22 mouse cellular contexts compared by ENCODE assay signal in the genomic region with DNA sequence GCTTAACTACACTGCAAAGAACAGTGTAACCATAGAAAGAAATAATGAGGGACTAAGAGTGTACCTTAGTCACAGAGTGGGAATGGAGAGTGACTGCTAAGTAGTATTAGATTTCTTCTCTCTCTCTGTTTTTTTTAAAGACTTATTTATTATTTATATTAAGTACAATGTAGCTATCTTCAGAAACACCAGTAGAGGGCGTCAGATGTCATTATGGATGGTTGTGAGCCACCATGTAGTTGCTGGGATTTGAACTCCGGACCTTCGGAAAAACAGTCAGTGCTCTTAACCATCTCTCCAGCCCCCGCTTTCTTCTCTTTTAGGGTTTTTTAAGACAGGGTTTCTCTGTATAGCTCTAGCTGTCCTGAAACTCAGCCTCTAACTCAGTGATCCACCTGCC. TPM values are rescaled to one million over a fixed set of nuclear protein-coding genes. Genes with fewer than 3 reads are reported as not detected.
DNase-seq lines count a peak whose midpoint lies in the region; ATAC-seq and TF ChIP-seq lines count a peak whose summit lies in the region.
"Had no signal": no experiment of that assay in that cellular context is flagged by ENCODE, and none has a peak within 500 bp of the region (broad histone marks: within the 10 kb centered on the region; RNA-seq: fewer than 3 reads in every experiment).

No protein-coding gene starts in this region.

- intact Hi-C loops in heart, adult 2 months (cut with DNase I) = no loop called here

- no peak overlapping the region for H3K27ac ChIP-seq in heart, adult 2 months
- no peak overlapping the region for H3K27ac ChIP-seq in lung, embryonic 14.5 days (ENCODE audit: low read depth)
- no peak overlapping the region for H3K27ac ChIP-seq in CH12.LX (ENCODE audit: insufficient read depth, low read depth)
- H3K27ac ChIP-seq: heart, embryonic 15.5 days; limb, embryonic 13.5 days; liver, embryonic 15.5 days had no signal

- H3K9me3 ChIP-seq in lung, embryonic 14.5 days (ENCODE audit: low read depth, low read length) = no peaks in the 10 kb centered on the region
- no peaks in the 10 kb centered on the region for H3K9me3 ChIP-seq in CH12.LX (replicated peaks; ENCODE audit: low read length)
- H3K9me3 ChIP-seq: G1E; heart, embryonic 15.5 days; limb, embryonic 13.5 days; liver, embryonic 15.5 days had no signal

- no peak overlapping the region for H3K4me3 ChIP-seq in heart, adult 2 months
- H3K4me3 ChIP-seq in lung, embryonic 14.5 days (ENCODE audit: low read depth, low read length) = no peak overlapping the region
- H3K4me3 ChIP-seq in CH12.LX (replicated peaks in 1 of 3; ENCODE audit: low read depth in 2 of 3, low read length in 2 of 3, poor library complexity in 1 of 3) = no peak overlapping the region
- H3K4me3 ChIP-seq: heart, embryonic 15.5 days; limb, embryonic 13.5 days; liver, embryonic 15.5 days had no signal

- H3K36me3 ChIP-seq in heart, adult 2 months (ENCODE audit: control insufficient read depth, insufficient read depth, low read length) = no peaks in the 10 kb centered on the region
- H3K36me3 ChIP-seq in lung, embryonic 14.5 days (ENCODE audit: insufficient read depth) = peaks cover 99% of the 10 kb centered on the region
- peaks cover 90 to 95% of the 10 kb centered on the region in 2 experiments for H3K36me3 ChIP-seq in CH12.LX (replicated peaks in 1 of 2; ENCODE audit: control insufficient read depth in 1 of 2, insufficient read depth in 1 of 2, low read length in 1 of 2)
- peaks cover 16% of the 10 kb centered on the region for H3K36me3 ChIP-seq in splenic B cell, adult 2 months (ENCODE audit: control insufficient read depth, insufficient read depth, low read length, poor library complexity, severe bottlenecking)

- H3K9ac ChIP-seq in heart, adult 2 months (ENCODE audit: low read depth, low read length) = no peak overlapping the region
- no peak overlapping the region for H3K9ac ChIP-seq in lung, embryonic 14.5 days
- no peak overlapping the region for H3K9ac ChIP-seq in CH12.LX (ENCODE audit: insufficient read depth, low read depth)
- H3K9ac ChIP-seq: heart, embryonic 15.5 days; limb, embryonic 13.5 days; liver, embryonic 15.5 days had no signal

- in situ Hi-C loops in CH12.LX (cut with MboI; ENCODE audit: low pct_ligation_motif_present, low pct_unique_long_range_greater_than_20kb, low sequenced_read_pairs) = no loop called here

- no peak for TF ChIP-seq EP300 in heart, adult 2 months (IDR thresholded peaks at IDR 0.05; ENCODE audit: insufficient read depth, low read depth, low read length)
- TF ChIP-seq EP300 in CH12.LX (IDR thresholded peaks at IDR 0.05; ENCODE audit: low read length) = no peak

- no peak for TF ChIP-seq POLR2A in heart, adult 2 months (IDR thresholded peaks at IDR 0.05; ENCODE audit: insufficient read depth, low read depth, low read length)
- TF ChIP-seq POLR2A in CH12.LX (IDR thresholded peaks at IDR 0.05; ENCODE audit: low read depth, low read length) = no peak

- 85% methylated on average over 4 of the region's 4 CpGs for WGBS in heart, adult 2 months
- WGBS in lung, embryonic 14.5 days = 78% methylated on average over 4 of the region's 4 CpGs

- no peaks in the 10 kb centered on the region for H3K27me3 ChIP-seq in heart, adult 2 months (ENCODE audit: control insufficient read depth, insufficient read depth, low read length)
- no peaks in the 10 kb centered on the region for H3K27me3 ChIP-seq in lung, embryonic 14.5 days (ENCODE audit: insufficient read depth, low read length)
- no peaks in the 10 kb centered on the region for H3K27me3 ChIP-seq in CH12.LX (replicated peaks)
- no peaks in the 10 kb centered on the region for H3K27me3 ChIP-seq in splenic B cell, adult 2 months (ENCODE audit: control insufficient read depth, insufficient read depth, low read length, poor library complexity, severe bottlenecking)
- H3K27me3 ChIP-seq: heart, embryonic 15.5 days; limb, embryonic 13.5 days; liver, embryonic 15.5 days had no signal

- peak; percentile 53 for TF ChIP-seq CTCF in heart, adult 2 months (IDR thresholded peaks at IDR 0.05)
- TF ChIP-seq CTCF in lung, embryonic 14.5 days (IDR thresholded peaks at IDR 0.05; ENCODE audit: low read depth) = peak; percentile 11; the same call in 1 of the 2 replicates
- TF ChIP-seq CTCF in CH12.LX (conservative IDR thresholded peaks at IDR 0.05 in 1 of 2, IDR thresholded peaks at IDR 0.05 in 1 of 2; ENCODE audit: low read depth in 2 of 2, low read length in 2 of 2) = peak; percentile 23 to 35; a peak in 3 of 4 replicates

- dilution Hi-C loops in CH12.LX (cut with MboI; ENCODE audit: extremely low pct_ligation_motif_present, extremely low pct_unique_long_range_greater_than_20kb, low sequenced_read_pairs) = no loop called here

- no peak; the same call in 1 of the 2 replicates for TF ChIP-seq RAD21 in CH12.LX (IDR thresholded peaks at IDR 0.05; ENCODE audit: low read depth, low read length)

- no peak for ATAC-seq in lung, embryonic 14.5 days (ENCODE audit: insufficient read depth)
- ATAC-seq: hindbrain, embryonic 16.5 days had no signal

- no peak overlapping the region for H3K4me2 ChIP-seq in lung, embryonic 14.5 days
- H3K4me2 ChIP-seq in CH12.LX (ENCODE audit: insufficient read depth, low read depth, poor library complexity, severe bottlenecking) = no peak overlapping the region
- H3K4me2 ChIP-seq: heart, embryonic 15.5 days; limb, embryonic 13.5 days; liver, embryonic 15.5 days had no signal

- H3K79me2 ChIP-seq in heart, adult 2 months (replicated peaks; ENCODE audit: control insufficient read depth, insufficient read depth, low read length) = no peaks in the 10 kb centered on the region; the same call in 1 of the 2 replicates
- H3K79me2 ChIP-seq in CH12.LX (replicated peaks; ENCODE audit: control insufficient read depth, extremely low read depth, insufficient read depth, poor library complexity, severe bottlenecking) = peaks cover under 1% of the 10 kb centered on the region; the same call in 1 of the 2 replicates

- DNase-seq in heart, adult 2 months = no peak
- no peak for DNase-seq in heart, adult 8-10 months (ENCODE audit: low spot score)
- no peak for DNase-seq in lung, embryonic 14.5 days
- no peak for DNase-seq in lung, postnatal 25 days (ENCODE audit: low spot score)
- no peak for DNase-seq in CH12.LX (ENCODE audit: extremely low read depth)
- peak; percentile 35 for DNase-seq in splenic B cell, adult 2 months (ENCODE audit: low read depth, low spot score)
- DNase-seq in thymus, postnatal 36 days = no peak
- DNase-seq: cerebellum, adult 18-20 months; cerebellum, postnatal 25 days; heart, adult 18-20 months; heart, postnatal 4 days; kidney, adult 8-10 months; kidney, postnatal 25 days; lung, postnatal 14 days; right cerebral cortex, adult 18-20 months; thymus, postnatal 4 days had no signal

- H3K4me1 ChIP-seq in heart, adult 2 months (ENCODE audit: control insufficient read depth, insufficient read depth, low read length) = no peaks in the 10 kb centered on the region
- no peaks in the 10 kb centered on the region for H3K4me1 ChIP-seq in lung, embryonic 14.5 days (ENCODE audit: insufficient read depth)
- no peaks in the 10 kb centered on the region for H3K4me1 ChIP-seq in CH12.LX (ENCODE audit: control insufficient read depth in 1 of 2, insufficient read depth in 2 of 2)
- H3K4me1 ChIP-seq: heart, embryonic 15.5 days; limb, embryonic 13.5 days had no signal

TF ChIP-seq in CH12.LX, 34 proteins besides CTCF, POLR2A, EP300 and RAD21:
- TF ChIP-seq USF2 (conservative IDR thresholded peaks at IDR 0.05; ENCODE audit: low read depth, low read length) (no peak), SMC3 (IDR thresholded peaks at IDR 0.05; ENCODE audit: low read depth, low read length) (peak; percentile 11; the same call in 1 of the 2 replicates)
TF ChIP-seq in CH12.LX: peak in this region for 1.

RNA-seq across cellular contexts. Expression of gene Supt5, which starts 12.1 kb away (rescaled TPM):
- total RNA-seq in heart, adult 2 months (2021) = 10 to 100 TPM; 52.5 to 59.9 TPM
- polyA plus RNA-seq in heart, adult 2 months (2012; rRNA removed) = 64.3 and 72.4 TPM in 2 replicates
- total RNA-seq in heart, adult 8-10 months (2022) = 10 to 100 TPM; 56.0 to 63.2 (median 57.6) TPM
- polyA plus RNA-seq in lung, embryonic 14.5 days (2014; fragmentation: Nextera tagmentation; extraction: Ambion mirVana) = 73.5 and 77.5 TPM in 2 replicates
- total RNA-seq in CH12.LX (2012; rRNA removed) (67.3 and 76.2 TPM in 2 replicates), CH12.LX (2014; rRNA removed) (33.8 and 35.5 TPM in 2 replicates)
- polyA plus RNA-seq in CH12.LX (2012; ENCODE audit: insufficient read length, low read depth) = 111 and 118 TPM in 2 replicates

RNA-seq across cellular contexts. Expression of gene Timm50, which starts 14.6 kb away (rescaled TPM):
- total RNA-seq in heart, adult 2 months (2021) = 10 to 100 TPM; 60.0 to 63.5 TPM
- 63.0 and 72.8 TPM in 2 replicates for polyA plus RNA-seq in heart, adult 2 months (2012; rRNA removed)
- total RNA-seq in heart, adult 8-10 months (2022) = 10 to 100 TPM; 59.2 to 68.5 (median 64.4) TPM
- 162 and 174 TPM in 2 replicates for polyA plus RNA-seq in lung, embryonic 14.5 days (2014; fragmentation: Nextera tagmentation; extraction: Ambion mirVana)
- 126 and 134 TPM in 2 replicates for total RNA-seq in CH12.LX (2012; rRNA removed)
- 79.4 and 86.3 TPM in 2 replicates for total RNA-seq in CH12.LX (2014; rRNA removed)
- polyA plus RNA-seq in CH12.LX (2012; ENCODE audit: insufficient read length, low read depth) = 108 and 145 TPM in 2 replicates

RNA-seq across cellular contexts. Expression of gene Rps16, which starts 24.0 kb away (rescaled TPM):
- total RNA-seq in heart, adult 2 months (2021) = 100 to 1,000 TPM; 496 to 556 TPM
- 312 and 411 TPM in 2 replicates for polyA plus RNA-seq in heart, adult 2 months (2012; rRNA removed)
- 100 to 1,000 TPM; 472 to 574 (median 541) TPM for total RNA-seq in heart, adult 8-10 months (2022)
- polyA plus RNA-seq in lung, embryonic 14.5 days (2014; fragmentation: Nextera tagmentation; extraction: Ambion mirVana) = 1,310 and 1,324 TPM in 2 replicates
- total RNA-seq in CH12.LX (2012; rRNA removed) = 1,915 and 2,040 TPM in 2 replicates
- total RNA-seq in CH12.LX (2014; rRNA removed) = 42.7 and 66.7 TPM in 2 replicates
- 1,205 and 1,254 TPM in 2 replicates for polyA plus RNA-seq in CH12.LX (2012; ENCODE audit: insufficient read length, low read depth)

RNA-seq across cellular contexts. Expression of gene Dll3, which starts 24.4 kb away (rescaled TPM):
- total RNA-seq in heart, adult 2 months (2021) = not detected
- not detected in 2 replicates for polyA plus RNA-seq in heart, adult 2 months (2012; rRNA removed)
- total RNA-seq in heart, adult 8-10 months (2022) = not detected
- polyA plus RNA-seq in lung, embryonic 14.5 days (2014; fragmentation: Nextera tagmentation; extraction: Ambion mirVana) = 0.43 and 0.66 TPM in 2 replicates
- total RNA-seq in CH12.LX (2012; rRNA removed) (0.21 TPM in 1 of 2 replicates, not detected in the other), CH12.LX (2014; rRNA removed) (0.11 TPM in 1 of 2 replicates, not detected in the other)
- 0.29 and 0.44 TPM in 2 replicates for polyA plus RNA-seq in CH12.LX (2012; ENCODE audit: insufficient read length, low read depth)
- total RNA-seq: gastrocnemius, adult 8-10 months; heart, adult 18-20 months; heart, postnatal 4 days had no signal
- polyA plus RNA-seq: liver, embryonic 15.5 days had no signal

RNA-seq across cellular contexts. Expression of gene Selenov, which starts 35.5 kb away (rescaled TPM):
- total RNA-seq in heart, adult 2 months (2021) = not detected
- polyA plus RNA-seq in heart, adult 2 months (2012; rRNA removed) = 0.08 TPM in 1 of 2 replicates, not detected in the other
- total RNA-seq in heart, adult 8-10 months (2022) = not detected
- polyA plus RNA-seq in lung, embryonic 14.5 days (2014; fragmentation: Nextera tagmentation; extraction: Ambion mirVana) = 0.15 TPM in 1 of 2 replicates, not detected in the other
- total RNA-seq in CH12.LX (2012; rRNA removed) (not detected in 2 replicates), CH12.LX (2014; rRNA removed) (not detected in 2 replicates)
- polyA plus RNA-seq in CH12.LX (2012; ENCODE audit: insufficient read length, low read depth) = not detected in 2 replicates
- total RNA-seq: G1E; gastrocnemius, adult 8-10 months; heart, adult 18-20 months; heart, postnatal 4 days had no signal
- polyA plus RNA-seq: G1E; heart, embryonic 15.5 days had no signal
